Mouse (Mus musculus): Measurements from ENCODE around the gene Chuk.

DNA sequence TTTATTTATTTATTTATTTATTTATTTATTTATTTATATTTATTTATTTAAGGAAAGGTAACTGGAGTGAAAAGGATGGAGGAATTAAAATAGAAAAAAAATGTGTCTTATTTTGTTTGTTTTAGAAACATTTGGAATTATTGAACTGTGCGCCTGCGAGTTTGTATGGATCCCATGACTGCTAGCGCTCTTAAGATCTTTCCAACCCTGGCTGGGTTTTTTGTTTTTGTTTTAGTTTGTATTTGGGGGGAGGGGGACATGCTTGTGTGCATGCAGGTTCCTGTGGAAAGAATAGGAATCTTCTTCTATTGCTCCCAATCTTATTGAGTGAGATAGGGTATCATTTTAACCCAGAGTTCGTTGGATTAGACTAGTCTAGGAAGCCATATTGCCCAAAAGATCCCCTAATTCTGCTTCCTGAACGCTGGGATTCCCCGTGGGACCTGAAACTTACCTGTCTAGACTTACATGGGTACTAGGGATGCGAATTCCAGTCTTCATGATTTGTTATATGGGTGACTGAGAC is 28.7 kb upstream of the Chuk start:
- TF ChIP-seq POLR2A (IDR thresholded peaks at IDR 0.05; ENCODE audit: borderline replicate concordance, control insufficient read depth, low read depth, low read length) (no peak), CTCF (IDR thresholded peaks at IDR 0.05; ENCODE audit: control insufficient read depth, insufficient read depth, low read length) (no peak)

Measured in bone marrow, adult 2 months (tissue).